Mouse (Mus musculus): ENCODE data around the gene Smyd4.

DNA sequence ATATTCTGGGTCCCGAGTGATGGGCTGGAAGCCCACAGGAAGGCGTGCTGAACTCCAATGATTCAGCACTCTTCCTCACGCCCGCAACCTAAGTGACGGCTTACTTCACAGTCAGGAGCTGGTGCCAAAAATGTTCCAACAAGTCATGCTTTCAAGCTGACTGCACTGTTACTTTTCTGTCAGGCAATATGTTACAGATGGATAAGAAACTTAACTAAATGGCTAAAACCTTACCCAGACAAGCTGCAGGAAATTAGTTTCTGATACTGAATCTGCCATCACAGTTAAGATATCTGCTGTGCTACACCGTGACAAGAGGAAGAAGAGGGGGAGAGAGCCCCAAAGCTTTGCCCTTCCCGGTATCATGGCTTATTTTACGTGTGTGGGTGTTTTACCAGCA, 34.4 kb upstream of the Smyd4 start:
- TF ChIP-seq POLR2A (IDR thresholded peaks at IDR 0.05; ENCODE audit: borderline replicate concordance, control insufficient read depth, low read depth, low read length) (no peak), CTCF (IDR thresholded peaks at IDR 0.05; ENCODE audit: control insufficient read depth, insufficient read depth, low read length) (no peak)

All from bone marrow, adult 2 months (tissue).